Mouse (Mus musculus) left cerebral cortex, adult 2 months (tissue): ENCODE results near the gene Xrcc1. TPM values are rescaled to one million over a fixed set of nuclear protein-coding genes. Genes with fewer than 3 reads are reported as not detected.

ENCODE experiments used
- DNase-seq, 2 experiments: peaks; one replicate each; pipeline ENCODE4 v3.0.0; 2021 to 2022; ENCODE audit warnings: low spot score in 2 of 2, mixed read lengths in 1 of 2; ENCODE audit errors: extremely low spot score in 1 of 2
- H3K27ac ChIP-seq: fragments of 200-600 bp; 2 replicates; pipeline ENCODE4 v1.8.1; 2022
- H3K4me3 ChIP-seq: fragments of 200-600 bp; 2 replicates; pipeline ENCODE4 v1.8.1; 2022
- CTCF ChIP-seq: fragments of 200-600 bp; IDR thresholded peaks from 2 replicates; pipeline ENCODE4 v1.8.1; 2022; ENCODE audit warnings: antibody characterized with exemption, mild to moderate bottlenecking, moderate library complexity
- intact Hi-C: fragments of 180-260 bp; cut with DNase I; formaldehyde crosslinking; loops from one replicate; pipeline ENCODE4 v1.15.1; 2025
- total RNA-seq, 2 experiments: library from RNA; stranded (reverse); gene quantifications; 2 replicates each; pipeline ENCODE4 v1.2.3; 2021

The Xrcc1 gene
- total RNA-seq, 2 experiments from 2014 or later: 32.8 to 39.5 TPM

- no peak for DNase-seq
- H3K27ac ChIP-seq: no peak overlapping the region
- no peak overlapping the region for H3K4me3 ChIP-seq
- intact Hi-C loops: no loop called here
- no peak for TF ChIP-seq CTCF
Observed at GRCm38 (mm10) chr7:24571071-24571470, 25.0 kb downstream of the Xrcc1 start.

GRCm38 (mm10) chr7:24572455-24572854, 26.4 kb downstream of the Xrcc1 start:
- H3K27ac ChIP-seq: no peak overlapping the region
- no peak overlapping the region for H3K4me3 ChIP-seq
- no peak for DNase-seq
- TF ChIP-seq CTCF: peak; percentile 54
- intact Hi-C loops: no loop called here

GRCm38 (mm10) chr7:24574224-24574796, 28.2 kb downstream of the Xrcc1 start:
- no peak for TF ChIP-seq CTCF
- no peak overlapping the region for H3K27ac ChIP-seq
- no peak for DNase-seq
- H3K4me3 ChIP-seq: no peak overlapping the region
- intact Hi-C loops: no loop called here

GRCm38 (mm10) chr7:24577811-24578210, 31.7 kb downstream of the Xrcc1 start:
- intact Hi-C loops: no loop called here
- no peak for TF ChIP-seq CTCF
- H3K4me3 ChIP-seq: no peak overlapping the region
- H3K27ac ChIP-seq: no peak overlapping the region
- DNase-seq: no peak

GRCm38 (mm10) chr7:24584876-24585275, 38.8 kb downstream of the Xrcc1 start:
- intact Hi-C loops: no loop called here
- no peak overlapping the region for H3K27ac ChIP-seq
- H3K4me3 ChIP-seq: no peak overlapping the region
- DNase-seq: no peak
- no peak for TF ChIP-seq CTCF

- intact Hi-C loops: no loop called here
- TF ChIP-seq CTCF: no peak
- no peak for DNase-seq
- Histone ChIP-seq H3K4me3 (no peak overlapping the region), H3K27ac (no peak overlapping the region)
Observed at GRCm38 (mm10) chr7:24585995-24586394, 39.9 kb downstream of the Xrcc1 start.

- intact Hi-C loops: no loop called here
- TF ChIP-seq CTCF: no peak
- DNase-seq: no peak
- Histone ChIP-seq H3K27ac (peak overlapping the region; percentile 84; the same call in 1 of the 2 replicates), H3K4me3 (peak overlapping the region; percentile 69)
Observed at GRCm38 (mm10) chr7:24586828-24587227, 40.7 kb downstream of the Xrcc1 start.

DNA sequence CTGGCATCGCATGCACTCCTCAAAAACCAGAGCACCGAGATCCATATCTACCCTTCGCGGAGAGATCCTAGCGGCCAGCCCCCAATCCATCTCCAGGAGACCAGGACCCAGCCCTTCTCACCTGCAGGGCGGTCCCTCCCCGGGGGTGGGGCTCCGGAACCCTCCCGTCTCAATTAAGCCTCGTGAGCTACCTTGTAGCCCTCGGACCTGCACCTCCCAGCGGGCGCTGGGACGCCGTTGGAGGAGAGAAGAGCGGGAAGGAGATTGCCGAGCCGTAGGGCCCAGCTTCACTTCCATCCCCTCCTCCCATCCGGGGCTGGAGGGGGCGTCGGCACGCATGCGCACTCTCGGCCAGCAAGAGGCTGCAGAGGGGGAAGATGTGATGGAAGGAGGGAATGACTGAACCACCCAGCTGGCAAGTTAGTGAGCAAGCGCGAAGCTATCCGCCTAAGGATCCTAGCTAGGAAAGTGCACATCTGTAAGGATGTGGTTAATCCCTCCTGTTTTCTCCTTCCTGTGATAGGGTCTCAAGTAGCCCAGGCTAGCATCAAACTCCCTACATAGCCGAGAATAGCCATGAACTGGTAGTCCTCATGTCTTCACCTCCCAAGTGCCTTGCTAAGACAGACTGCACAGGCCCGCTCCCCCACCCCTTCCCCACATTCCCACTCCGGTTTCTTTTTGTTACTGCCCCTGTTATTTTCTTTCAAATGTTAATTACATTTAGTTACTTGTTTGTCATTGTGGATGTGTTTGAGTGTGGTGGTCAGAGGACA, 41.4 kb downstream of the Xrcc1 start, which contains the start of the genes Ethe1 and Zfp575:
Gene Ethe1 (plus strand): TSS at position 214 of the 776 bp plus-strand sequence.
Gene Zfp575 (minus strand): TSS at position 312 of the 776 bp plus-strand sequence.
- peak; percentile 85 to 91 for DNase-seq
- intact Hi-C loops: no loop called here
- Histone ChIP-seq H3K4me3 (peak within 1 kb of the TSS; percentile 69), H3K27ac (peak within 1 kb of the TSS; percentile 84)
- TF ChIP-seq CTCF: no peak

GRCm38 (mm10) chr7:24588336-24588735, 42.2 kb downstream of the Xrcc1 start:
- no peak for TF ChIP-seq CTCF
- intact Hi-C loops: no loop called here
- H3K27ac ChIP-seq: no peak overlapping the region
- no peak for DNase-seq
- no peak overlapping the region for H3K4me3 ChIP-seq

GRCm38 (mm10) chr7:24591735-24592134, 45.6 kb downstream of the Xrcc1 start:
- no peak overlapping the region for H3K4me3 ChIP-seq
- H3K27ac ChIP-seq: no peak overlapping the region
- peak; percentile 19 for TF ChIP-seq CTCF
- intact Hi-C loops: no loop called here
- DNase-seq: no peak

- Histone ChIP-seq H3K27ac (no peak overlapping the region), H3K4me3 (no peak overlapping the region)
- intact Hi-C loops: no loop called here
- no peak for DNase-seq
- no peak for TF ChIP-seq CTCF
Observed at GRCm38 (mm10) chr7:24592163-24592562, 46.1 kb downstream of the Xrcc1 start.

GRCm38 (mm10) chr7:24592781-24593180, 46.7 kb downstream of the Xrcc1 start:
- TF ChIP-seq CTCF: no peak
- Histone ChIP-seq H3K27ac (no peak overlapping the region), H3K4me3 (no peak overlapping the region)
- intact Hi-C loops: no loop called here
- no peak for DNase-seq
